Mouse (Mus musculus): Measurements from ENCODE around the gene Rfx3. TPM values are rescaled to one million over a fixed set of nuclear protein-coding genes. Genes with fewer than 3 reads are reported as not detected.

Gene Rfx3
- 15.0 TPM for polyA plus RNA-seq (2017; shearing (Covaris generic))

DNA sequence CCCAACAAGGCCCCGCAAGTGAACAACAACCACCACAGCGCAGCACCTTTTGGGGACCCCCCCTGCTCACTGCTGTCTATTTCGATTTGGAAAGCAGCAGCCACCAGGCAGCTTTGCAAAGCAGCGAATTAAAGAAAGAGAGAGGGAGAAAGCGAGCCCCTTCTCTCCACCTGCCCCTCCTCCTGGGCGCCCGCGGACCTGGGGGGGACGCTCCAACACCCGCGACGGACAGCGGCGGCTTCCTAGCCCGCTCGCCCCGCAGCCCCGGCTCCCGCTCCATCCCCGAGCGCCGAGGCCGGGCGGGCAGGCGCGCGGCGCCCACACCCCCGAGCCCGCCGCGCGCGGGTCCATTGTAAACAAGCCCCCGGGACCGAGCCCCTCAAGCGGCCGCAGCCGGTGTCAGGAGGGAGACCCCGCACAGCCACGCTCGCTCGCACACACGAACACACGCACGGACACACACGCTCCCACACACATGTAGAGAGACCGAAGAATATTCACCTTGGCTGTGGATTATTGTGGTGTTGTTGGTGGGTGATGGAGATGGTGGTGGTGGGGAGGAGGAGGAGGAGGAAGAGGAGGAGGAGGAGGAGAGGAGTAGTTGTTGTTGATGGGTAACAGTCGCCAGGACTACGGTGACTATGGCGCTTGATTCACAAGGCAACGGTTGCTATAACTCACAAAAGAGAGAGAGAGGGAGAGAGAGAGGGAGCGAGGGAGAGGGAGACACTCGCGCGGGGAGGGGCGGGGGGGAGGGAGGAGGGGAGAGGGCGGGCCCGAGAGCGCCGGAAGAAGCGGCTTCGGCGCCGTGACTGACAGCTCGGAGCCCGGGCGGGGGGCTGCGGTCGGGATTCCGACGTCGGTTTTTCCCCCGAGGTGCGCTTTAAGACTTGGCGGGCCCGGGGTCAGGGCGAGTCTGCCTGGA lies at the start of gene Rfx3:
Gene Rfx3, minus strand, starts transcription at position 696 of the 925 bp plus-strand sequence.

